Mouse (Mus musculus) megakaryocyte, embryonic 14.5 days (primary cell): ENCODE measurements around the gene Nrk.

ENCODE experiments used
- FLI1 ChIP-seq: IDR thresholded peaks from 2 replicates; pipeline ENCODE4 v1.6.1; 2012; ENCODE audit warnings: low read length, inconsistent platforms, mixed read lengths
- GATA1 ChIP-seq: IDR thresholded peaks from 3 replicates; pipeline ENCODE4 v1.6.1; 2012; ENCODE audit warnings: mixed read lengths, low read length, inconsistent platforms, borderline replicate concordance

DNA sequence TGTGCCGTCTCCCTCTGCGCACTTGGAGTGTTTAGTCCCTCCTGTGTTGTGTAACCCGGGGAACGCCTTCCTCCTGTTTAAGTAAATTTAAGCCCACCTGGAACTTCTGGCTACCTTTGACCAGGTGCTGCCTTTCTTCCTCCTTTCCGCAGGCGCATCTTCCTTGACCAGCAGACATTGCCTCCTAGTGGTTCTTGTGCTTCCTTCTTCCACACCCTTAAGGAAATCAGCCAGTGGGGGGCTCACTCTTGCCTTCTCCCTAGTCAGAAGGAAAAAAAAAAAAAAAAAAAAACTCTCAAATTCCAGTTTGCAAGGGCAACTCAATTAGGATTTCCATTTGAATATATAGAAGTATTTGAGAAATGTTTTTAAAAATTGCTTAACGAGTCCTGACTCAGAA lies 4.8 kb downstream of the Nrk start:
- TF ChIP-seq GATA1 (no peak), FLI1 (no peak)
